Mouse (Mus musculus) frontal cortex, adult 2 months (tissue): ENCODE data around the gene 4932438A13Rik. TPM values are rescaled to one million over a fixed set of nuclear protein-coding genes. Genes with fewer than 3 reads are reported as not detected.

Source experiments
- DNase-seq, 2 experiments: peaks; one replicate each; pipeline ENCODE4 v3.0.0; 2022; ENCODE audit warnings: low spot score in 1 of 2; ENCODE audit errors: extremely low spot score in 1 of 2
- polyA plus RNA-seq: library from polyadenylated mRNA; depleted of rRNA; stranded (reverse); fragments of >200 nt; gene quantifications from 2 replicates; pipeline ENCODE4 v1.2.3, GENCODE M21; 2012; rRNA removed

Gene 4932438A13Rik
- polyA plus RNA-seq: 45.2 and 50.7 TPM in 2 replicates

GRCm38 (mm10) chr3:36862721-36863275, at the start of gene 4932438A13Rik:
Gene 4932438A13Rik, plus strand, starts transcription at chr3:36863104.
- peak; percentile 89 to 99 for DNase-seq

- DNase-seq: no peak
Observed at GRCm38 (mm10) chr3:36816633-36817032, 46.3 kb upstream of the 4932438A13Rik start.

GRCm38 (mm10) chr3:36819402-36819801, 43.5 kb upstream of the 4932438A13Rik start:
- no peak for DNase-seq

- no peak for DNase-seq
Observed at GRCm38 (mm10) chr3:36821037-36821436, 41.9 kb upstream of the 4932438A13Rik start.

DNA sequence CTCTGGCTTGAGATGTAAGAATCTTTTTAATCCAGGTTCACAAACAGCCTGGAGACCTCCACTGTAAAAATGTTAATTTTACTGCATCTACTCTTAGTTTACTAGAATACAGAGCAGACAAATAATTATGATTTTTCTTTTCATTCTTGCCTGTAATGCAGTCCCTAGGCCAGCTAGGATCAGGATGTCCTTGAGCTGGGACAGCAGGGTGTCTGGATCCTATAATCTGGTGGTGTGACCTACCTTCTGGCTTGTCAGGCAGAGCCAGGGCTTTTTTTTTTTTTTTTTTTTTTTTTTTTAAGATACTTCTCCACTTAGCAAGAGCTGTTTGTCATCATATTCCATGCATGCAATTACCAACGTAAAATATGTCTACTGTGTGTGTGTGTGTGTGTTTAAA, 37.8 kb upstream of the 4932438A13Rik start:
- DNase-seq: no peak

DNA sequence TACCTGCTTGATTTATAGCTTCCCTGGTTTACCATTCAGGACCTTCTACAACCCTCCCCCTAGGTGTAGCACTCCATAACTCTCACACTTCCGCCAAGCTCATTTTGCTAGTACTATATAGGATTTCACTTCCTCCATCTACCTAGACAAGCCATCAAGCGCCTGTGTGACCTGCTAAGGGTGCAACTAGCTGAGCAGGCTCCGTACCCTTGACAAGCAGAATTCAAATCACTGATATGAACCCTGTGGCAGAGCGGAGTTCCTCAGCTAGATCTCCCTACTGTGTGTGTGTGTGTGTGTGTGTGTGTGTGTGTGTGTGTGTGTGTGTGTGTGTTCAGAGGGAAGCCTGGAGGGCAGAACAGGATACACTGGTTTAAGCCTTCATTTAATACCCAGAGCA, 37.4 kb upstream of the 4932438A13Rik start:
- no peak for DNase-seq

- no peak for DNase-seq
Observed at GRCm38 (mm10) chr3:36827274-36828025, 35.5 kb upstream of the 4932438A13Rik start.

DNA sequence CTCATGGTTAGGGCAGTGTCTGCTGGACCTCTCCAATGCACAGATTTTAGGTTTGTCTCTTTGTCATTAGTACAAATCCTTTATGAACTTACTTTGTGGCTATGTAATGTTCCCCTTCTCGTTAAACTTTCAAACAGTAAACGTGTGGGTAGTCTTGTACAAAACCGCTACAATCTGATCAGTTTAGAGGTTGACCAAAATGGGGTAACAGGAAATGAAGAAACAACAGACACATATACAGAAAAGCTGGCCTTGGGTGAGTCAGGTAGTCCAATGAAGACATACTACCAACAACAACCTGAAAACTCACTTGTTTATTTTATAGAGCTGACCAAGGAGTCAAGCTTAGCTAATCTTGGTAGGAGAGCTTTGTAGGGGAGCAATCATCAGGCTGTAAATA, 32.7 kb upstream of the 4932438A13Rik start:
- DNase-seq: no peak

DNA sequence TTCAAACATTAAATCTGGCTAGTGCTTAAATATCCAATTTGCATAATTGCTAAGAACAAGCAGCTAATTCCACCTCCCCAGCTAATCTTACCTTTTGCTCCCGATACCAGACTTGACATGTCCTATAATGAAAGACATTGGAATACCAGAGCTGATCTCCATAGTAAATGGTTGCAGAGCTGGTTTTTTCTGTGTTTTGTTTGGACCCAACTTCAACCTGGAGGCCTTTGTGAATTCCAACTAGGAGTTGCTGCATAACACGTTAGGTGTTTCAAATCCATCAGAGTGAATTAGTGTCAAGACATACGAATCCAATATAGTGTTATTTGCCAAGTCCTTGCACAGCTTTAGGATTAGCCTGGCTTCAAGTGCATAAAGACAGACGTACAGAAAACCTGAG, 28.5 kb upstream of the 4932438A13Rik start:
- DNase-seq: no peak

DNA sequence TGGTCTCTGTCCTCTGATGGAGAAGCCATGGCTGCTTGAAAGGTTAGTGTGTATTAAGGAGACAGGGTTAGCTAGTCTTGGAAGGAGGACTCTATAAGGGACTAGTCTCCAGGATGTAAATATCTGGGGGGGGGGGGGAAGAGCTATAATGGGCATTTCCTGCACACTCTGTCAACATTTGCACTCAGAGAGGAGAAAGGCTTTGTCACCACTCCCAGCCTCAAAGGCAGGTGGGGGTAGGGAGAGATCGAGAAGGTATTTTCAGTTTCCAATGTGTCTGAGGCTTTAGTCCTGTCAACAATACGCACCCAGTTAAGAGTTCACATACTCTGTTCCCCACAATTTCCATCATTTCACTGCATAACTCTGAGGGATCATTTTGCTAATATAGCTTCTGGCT, 28.1 kb upstream of the 4932438A13Rik start:
- no peak for DNase-seq

GRCm38 (mm10) chr3:36835525-36836203, 27.2 kb upstream of the 4932438A13Rik start:
- DNase-seq: peak in 1 of 2 experiments; percentile 19

DNA sequence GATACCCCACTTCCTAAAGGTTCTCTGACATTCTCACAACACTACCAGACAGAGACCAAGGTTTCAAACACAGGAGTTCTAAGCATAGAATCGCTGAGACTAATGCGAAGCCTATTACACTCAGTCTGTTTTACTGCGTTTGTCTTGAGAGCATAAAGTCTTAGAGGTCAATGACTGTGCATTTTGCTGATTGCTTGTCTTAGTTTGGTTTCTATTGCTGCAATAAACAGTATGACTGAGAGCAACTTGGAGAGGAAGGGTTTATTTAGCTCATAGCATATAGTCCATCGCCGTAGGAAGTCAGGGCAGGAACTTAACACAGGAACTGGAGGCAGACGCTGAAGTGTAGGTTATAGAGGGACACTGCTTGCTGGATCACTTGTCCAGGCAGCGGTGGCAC, 26.1 kb upstream of the 4932438A13Rik start:
- no peak for DNase-seq

- DNase-seq: peak in 1 of 2 experiments; percentile 78
Observed at GRCm38 (mm10) chr3:36840650-36841555, 22.0 kb upstream of the 4932438A13Rik start.

- no peak for DNase-seq
Observed at GRCm38 (mm10) chr3:36853733-36854440, 9.0 kb upstream of the 4932438A13Rik start.

GRCm38 (mm10) chr3:36861411-36862410, 1.2 kb upstream of the 4932438A13Rik start:
- no peak for DNase-seq

DNA sequence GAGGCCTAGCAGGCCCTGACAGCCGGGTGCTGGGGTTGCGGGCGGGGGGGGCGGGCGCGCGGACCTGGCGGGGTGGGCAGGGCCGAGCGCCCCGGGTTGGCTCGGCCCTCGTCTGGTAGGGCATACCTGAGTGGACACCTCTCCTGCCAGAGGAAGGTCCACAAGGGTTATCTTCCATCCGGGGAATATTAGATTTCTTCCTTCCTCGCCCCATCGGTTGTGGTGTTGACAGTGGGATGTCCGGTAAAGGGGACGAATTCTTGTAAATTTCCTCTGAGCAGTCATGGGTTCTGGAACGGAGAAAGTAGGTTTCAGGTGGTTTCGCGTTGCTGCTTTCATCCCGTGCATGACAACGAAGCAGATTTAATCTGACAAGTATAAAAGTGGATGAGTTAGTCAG, 523 bp downstream of the 4932438A13Rik start:
- peak in 1 of 2 experiments; percentile 7 for DNase-seq

- no peak for DNase-seq
Observed at GRCm38 (mm10) chr3:36863881-36864280, 977 bp downstream of the 4932438A13Rik start.

DNA sequence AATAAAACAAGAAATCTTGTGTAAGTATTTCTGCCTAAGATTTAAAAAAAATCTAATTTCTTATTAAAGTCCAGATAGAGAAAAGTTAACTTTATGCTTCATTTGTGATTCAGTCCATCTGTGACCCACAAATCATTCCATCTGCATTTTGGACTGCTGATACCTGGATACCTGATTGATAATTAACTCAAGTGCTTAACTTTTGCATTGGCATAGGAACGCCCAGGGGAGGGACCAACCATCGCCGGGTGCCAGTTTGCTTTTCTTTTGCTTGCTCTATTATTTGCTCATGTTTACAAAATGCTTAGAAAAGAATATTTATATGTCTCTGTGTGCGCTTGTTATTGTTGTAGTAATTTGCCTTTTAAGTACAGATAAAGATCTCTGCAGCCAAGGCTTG, 1.6 kb downstream of the 4932438A13Rik start:
- DNase-seq: no peak

DNA sequence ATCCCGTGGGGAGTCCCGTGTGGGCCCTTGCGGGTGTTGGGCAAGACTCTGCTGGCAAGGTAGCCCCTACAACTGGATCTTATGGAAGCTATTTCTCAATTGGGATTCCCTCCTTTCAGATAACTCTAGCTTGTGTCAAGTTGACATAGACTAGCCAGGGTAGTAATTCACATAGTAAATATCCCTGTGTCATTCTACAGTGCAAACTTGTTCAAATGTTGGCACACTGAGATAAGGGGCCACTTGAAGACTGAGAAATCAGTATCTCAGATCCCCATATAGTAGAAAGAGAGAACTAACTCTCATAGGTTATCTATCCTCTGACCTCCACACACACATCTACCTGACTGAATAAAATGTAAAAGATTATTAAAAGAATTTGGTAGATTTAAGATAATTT, 42.5 kb downstream of the 4932438A13Rik start:
- DNase-seq: no peak
